Mouse (Mus musculus): ENCODE results near the gene Nxn. TPM values are rescaled to one million over a fixed set of nuclear protein-coding genes. Genes with fewer than 3 reads are reported as not detected.
A peak's percentile ranks its signal among the peaks of the same experiment; 100 is the strongest.

The Nxn gene
- total RNA-seq (2014; rRNA removed; ENCODE audit: low replicate concordance): 35.6 and 50.7 TPM in 2 replicates
- polyA plus RNA-seq (2015; fragmentation: Nextera tagmentation; extraction: Ambion mirVana): 10.6 TPM in 2 replicates

DNA sequence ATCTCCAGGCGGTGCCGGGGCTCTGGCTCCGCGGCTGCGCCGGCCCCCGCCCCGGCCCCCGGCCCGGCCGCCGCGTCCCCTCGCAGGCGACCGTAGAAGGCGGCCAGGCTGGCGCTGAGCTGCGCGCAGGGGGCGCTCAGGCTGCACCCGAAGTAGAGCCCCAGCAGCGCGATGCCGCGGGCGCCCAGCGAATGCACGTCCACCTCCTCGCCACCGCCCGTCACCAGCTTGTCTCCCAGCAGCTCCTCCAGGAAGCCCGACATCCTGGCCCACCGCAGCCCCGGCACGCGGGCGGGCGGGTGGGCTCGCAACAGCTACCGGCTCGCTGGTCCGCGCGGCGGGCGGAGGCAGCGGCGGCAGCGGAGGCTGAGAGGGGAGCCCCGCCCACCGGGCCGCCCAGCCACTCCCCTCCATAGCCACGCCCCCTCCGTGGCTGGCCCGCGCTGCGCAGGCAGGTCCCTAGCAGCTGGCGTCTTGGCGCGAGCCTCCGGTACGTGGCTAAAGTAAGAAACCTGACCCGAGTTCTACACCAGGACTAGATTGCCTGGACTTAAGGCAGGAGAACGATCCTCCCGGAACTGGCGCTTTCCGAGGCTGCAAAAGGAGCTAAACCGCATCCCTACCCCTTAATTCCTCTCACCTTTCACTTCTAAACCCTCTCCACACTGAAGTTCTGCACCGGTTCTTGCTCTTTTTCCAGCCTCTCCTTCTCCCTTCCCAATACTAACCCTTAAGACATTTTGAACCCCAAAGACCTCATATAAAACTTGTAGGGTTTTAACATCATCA, at the start of gene Nxn:
Gene Nxn (minus strand): TSS at position 343 of the 789 bp plus-strand sequence.
- peak within 1 kb of the TSS; percentile 89 for H3K4me3 ChIP-seq (ENCODE audit: low read depth, low read length)
- peak within 1 kb of the TSS; percentile 71 for H3K9ac ChIP-seq (replicated peaks; ENCODE audit: low read depth, low read length)
- WGBS: 1% methylated on average over 35 of the region's 70 CpGs
- TF ChIP-seq EP300 (IDR thresholded peaks at IDR 0.05; ENCODE audit: low read depth) (no peak), CTCF (IDR thresholded peaks at IDR 0.05; ENCODE audit: low read depth) (no peak)
- no peaks in the 10 kb centered on the region for H3K36me3 ChIP-seq (replicated peaks; ENCODE audit: control insufficient read depth, insufficient read depth, low read length)
- no peaks in the 10 kb centered on the region for H3K27me3 ChIP-seq (ENCODE audit: control insufficient read depth, insufficient read depth, low read length)
- peak; percentile 87 for DNase-seq (ENCODE audit: low spot score)
- H3K4me2 ChIP-seq (ENCODE audit: low read depth, low read length): peak within 1 kb of the TSS; percentile 100
- ATAC-seq (ENCODE audit: insufficient read depth, low read depth): peak; percentile 94
- H3K4me1 ChIP-seq (ENCODE audit: control insufficient read depth, insufficient read depth): no peaks in the 10 kb centered on the region
- no peaks in the 10 kb centered on the region for H3K9me3 ChIP-seq (replicated peaks; ENCODE audit: control insufficient read depth, low read length)
- H3K27ac ChIP-seq (ENCODE audit: low read depth): peak within 1 kb of the TSS; percentile 80

- 0 out of 2 replicates have a peak, but pooled peaks have one; percentile 45 for ATAC-seq (ENCODE audit: insufficient read depth, low read depth)
- WGBS: 18% methylated on average over 10 of the region's 10 CpGs
Measured at GRCm38 (mm10) chr11:76446251-76446650, 47.3 kb upstream of the Nxn start.

GRCm38 (mm10) chr11:76445459-76445858, 46.5 kb upstream of the Nxn start:
- Histone ChIP-seq H3K27ac (ENCODE audit: low read depth) (no peak overlapping the region), H3K4me1 (ENCODE audit: control insufficient read depth, insufficient read depth) (no peaks in the 10 kb centered on the region), H3K4me2 (ENCODE audit: low read depth, low read length) (no peak overlapping the region), H3K4me3 (ENCODE audit: low read depth, low read length) (no peak overlapping the region), H3K36me3 (replicated peaks; ENCODE audit: control insufficient read depth, insufficient read depth, low read length) (peaks cover 12% of the 10 kb centered on the region; the same call in 1 of the 2 replicates), H3K9me3 (replicated peaks; ENCODE audit: control insufficient read depth, low read length) (no peaks in the 10 kb centered on the region), H3K9ac (replicated peaks; ENCODE audit: low read depth, low read length) (no peak overlapping the region), H3K27me3 (ENCODE audit: control insufficient read depth, insufficient read depth, low read length) (no peaks in the 10 kb centered on the region)
- 68% methylated on average over 8 of the region's 8 CpGs for WGBS
- ATAC-seq (ENCODE audit: insufficient read depth, low read depth): no peak
- DNase-seq (ENCODE audit: low spot score): no peak
- TF ChIP-seq CTCF (IDR thresholded peaks at IDR 0.05; ENCODE audit: low read depth) (no peak), EP300 (IDR thresholded peaks at IDR 0.05; ENCODE audit: low read depth) (no peak)

More at GRCm38 (mm10) chr11:76446251-76446650, 47.3 kb upstream of the Nxn start:
- Histone ChIP-seq H3K36me3 (replicated peaks; ENCODE audit: control insufficient read depth, insufficient read depth, low read length) (peaks cover 15% of the 10 kb centered on the region; the same call in 1 of the 2 replicates), H3K9me3 (replicated peaks; ENCODE audit: control insufficient read depth, low read length) (no peaks in the 10 kb centered on the region), H3K4me1 (ENCODE audit: control insufficient read depth, insufficient read depth) (no peaks in the 10 kb centered on the region), H3K27ac (ENCODE audit: low read depth) (no peak overlapping the region), H3K4me2 (ENCODE audit: low read depth, low read length) (no peak overlapping the region), H3K9ac (replicated peaks; ENCODE audit: low read depth, low read length) (no peak overlapping the region), H3K27me3 (ENCODE audit: control insufficient read depth, insufficient read depth, low read length) (no peaks in the 10 kb centered on the region), H3K4me3 (ENCODE audit: low read depth, low read length) (no peak overlapping the region)
- DNase-seq (ENCODE audit: low spot score): no peak
- TF ChIP-seq EP300 (IDR thresholded peaks at IDR 0.05; ENCODE audit: low read depth) (no peak), CTCF (IDR thresholded peaks at IDR 0.05; ENCODE audit: low read depth) (no peak)

DNA sequence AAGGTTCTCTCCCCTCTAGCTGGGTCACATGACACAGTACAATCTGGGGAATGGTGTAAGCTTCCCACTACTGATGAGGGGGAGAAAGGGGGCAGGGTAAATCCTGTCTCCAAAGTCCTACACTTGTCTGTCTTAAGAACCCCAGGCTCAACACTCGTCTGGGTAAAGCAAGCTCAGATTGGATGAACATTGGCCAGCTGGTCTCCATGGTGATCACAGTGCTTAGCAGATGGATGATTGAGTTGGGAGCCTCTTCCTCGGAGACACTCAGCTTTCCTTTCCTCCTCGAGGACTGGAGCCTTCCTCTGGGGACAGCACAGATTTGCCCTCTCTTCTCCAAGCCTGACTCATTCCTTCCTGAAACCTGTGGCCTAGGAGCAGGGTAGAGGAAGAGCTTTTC, 40.7 kb upstream of the Nxn start:
- Histone ChIP-seq H3K4me1 (ENCODE audit: control insufficient read depth, insufficient read depth) (peaks cover 27% of the 10 kb centered on the region), H3K4me3 (ENCODE audit: low read depth, low read length) (no peak overlapping the region), H3K4me2 (ENCODE audit: low read depth, low read length) (no peak overlapping the region), H3K9ac (replicated peaks; ENCODE audit: low read depth, low read length) (no peak overlapping the region), H3K9me3 (replicated peaks; ENCODE audit: control insufficient read depth, low read length) (no peaks in the 10 kb centered on the region), H3K27me3 (ENCODE audit: control insufficient read depth, insufficient read depth, low read length) (no peaks in the 10 kb centered on the region), H3K36me3 (replicated peaks; ENCODE audit: control insufficient read depth, insufficient read depth, low read length) (peaks cover 7% of the 10 kb centered on the region; the same call in 1 of the 2 replicates), H3K27ac (ENCODE audit: low read depth) (no peak overlapping the region)
- ATAC-seq (ENCODE audit: insufficient read depth, low read depth) (no peak), DNase-seq (ENCODE audit: low spot score) (no peak)
- 56% methylated on average over 3 of the region's 3 CpGs for WGBS
- TF ChIP-seq CTCF (IDR thresholded peaks at IDR 0.05; ENCODE audit: low read depth) (no peak), EP300 (IDR thresholded peaks at IDR 0.05; ENCODE audit: low read depth) (no peak)

DNA sequence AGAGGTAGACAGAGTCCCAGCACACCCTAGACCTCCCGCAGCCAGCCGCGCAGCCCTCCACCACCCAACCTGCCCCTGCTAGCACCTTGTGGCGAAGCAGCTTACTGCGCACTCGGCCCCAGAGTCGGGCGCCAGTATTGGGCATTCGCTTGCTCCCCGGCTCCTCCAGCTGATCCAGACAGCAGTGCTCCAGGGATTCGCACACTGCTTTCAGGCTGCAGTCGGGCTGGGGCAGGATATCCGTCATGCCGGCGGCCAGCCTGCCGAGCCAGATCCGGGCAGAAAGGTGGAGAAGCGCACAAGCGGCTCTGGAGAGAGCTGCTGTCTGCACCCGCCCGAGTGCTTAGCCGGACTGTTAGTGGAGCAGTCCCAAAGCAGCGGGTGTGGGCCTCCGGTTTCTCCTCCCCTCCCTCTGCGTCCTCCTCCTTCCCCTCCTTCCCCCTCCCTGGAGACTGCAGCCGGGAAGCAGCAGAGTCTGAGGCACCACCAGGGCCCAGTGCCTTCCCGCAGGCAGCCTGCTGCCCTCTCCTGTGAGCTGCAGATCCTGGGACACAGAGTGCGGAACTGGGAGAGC, 38.0 kb upstream of the Nxn start:
- DNase-seq (ENCODE audit: low spot score) (peak; percentile 82), ATAC-seq (ENCODE audit: insufficient read depth, low read depth) (peak; percentile 85)
- Histone ChIP-seq H3K27ac (ENCODE audit: low read depth) (peak overlapping the region; percentile 73), H3K4me3 (ENCODE audit: low read depth, low read length) (peak overlapping the region; percentile 50), H3K9me3 (replicated peaks; ENCODE audit: control insufficient read depth, low read length) (no peaks in the 10 kb centered on the region), H3K4me2 (ENCODE audit: low read depth, low read length) (peak overlapping the region; percentile 70), H3K27me3 (ENCODE audit: control insufficient read depth, insufficient read depth, low read length) (no peaks in the 10 kb centered on the region), H3K9ac (replicated peaks; ENCODE audit: low read depth, low read length) (peak overlapping the region; percentile 50), H3K36me3 (replicated peaks; ENCODE audit: control insufficient read depth, insufficient read depth, low read length) (0 out of 2 replicates have a peak, but pooled peaks cover 3% of the 10 kb centered on the region), H3K4me1 (ENCODE audit: control insufficient read depth, insufficient read depth) (peaks cover 33% of the 10 kb centered on the region)
- TF ChIP-seq CTCF (IDR thresholded peaks at IDR 0.05; ENCODE audit: low read depth) (peak; percentile 27), EP300 (IDR thresholded peaks at IDR 0.05; ENCODE audit: low read depth) (0 out of 2 replicates have a peak, but pooled peaks have one; percentile 39)
- WGBS: 7% methylated on average over 27 of the region's 28 CpGs

All from heart, postnatal 0 days (tissue).